Mouse (Mus musculus) intestine, embryonic 16.5 days (tissue): ENCODE data around the gene Mdk. TPM values are rescaled to one million over a fixed set of nuclear protein-coding genes. Genes with fewer than 3 reads are reported as not detected.

Experiments used
- ATAC-seq: fragments of 200-750 bp; cut with Nextera tagmentation; 2 replicates; pipeline ENCODE4 v1.8.0; 2017; ENCODE audit warnings: moderate TSS enrichment, moderate library complexity
- H3K27ac ChIP-seq: fragments of 300-500 bp; sonication (generic); 2 replicates; pipeline ENCODE4 v1.5.1; 2014; ENCODE audit warnings: mild to moderate bottlenecking, low read length
- H3K27me3 ChIP-seq: fragments of 300-500 bp; sonication (generic); replicated peaks from 2 replicates; pipeline ENCODE4 v1.6.1; 2014; ENCODE audit warnings: low read length, control low read depth, mixed read lengths; ENCODE audit not compliant: control insufficient read depth, insufficient read depth
- H3K36me3 ChIP-seq: fragments of 300-500 bp; sonication (generic); 2 replicates; pipeline ENCODE4 v1.6.1; 2014; ENCODE audit warnings: low read length, control low read depth; ENCODE audit not compliant: control insufficient read depth, insufficient read depth
- H3K4me1 ChIP-seq: fragments of 300-500 bp; sonication (generic); 2 replicates; pipeline ENCODE4 v1.6.1; 2014; ENCODE audit warnings: low read length, control low read depth, mixed read lengths; ENCODE audit not compliant: control insufficient read depth, insufficient read depth
- H3K4me2 ChIP-seq: fragments of 300-500 bp; sonication (generic); 2 replicates; pipeline ENCODE4 v1.6.1; 2014; ENCODE audit warnings: low read depth, low read length, control low read depth
- H3K4me3 ChIP-seq: fragments of 300-500 bp; sonication (generic); 2 replicates; pipeline ENCODE4 v1.5.1; 2014; ENCODE audit warnings: mild to moderate bottlenecking, low read length
- H3K9ac ChIP-seq: fragments of 300-500 bp; sonication (generic); 2 replicates; pipeline ENCODE4 v1.6.1; 2014; ENCODE audit warnings: low read depth, low read length
- H3K9me3 ChIP-seq: fragments of 300-500 bp; sonication (generic); 2 replicates; pipeline ENCODE4 v1.6.1; 2016; ENCODE audit warnings: low read length, control low read depth; ENCODE audit not compliant: control insufficient read depth
- WGBS: fragments of 180-500 bp; shearing (Covaris S2); extraction: QIAGEN DNeasy Blood & Tissue Kit; methylation state at CpG from one replicate; pipeline ENCODE4 v1.1.7; 2014; 5-methylcytosine and 5-hydroxymethylcytosine counted together
- polyA plus RNA-seq: library from polyadenylated mRNA; unstranded; fragments of >200 nt; fragmentation: Nextera tagmentation; extraction: Ambion mirVana; gene quantifications from 2 replicates; pipeline ENCODE4 v1.2.1, GENCODE M21; 2015

Gene Mdk
- polyA plus RNA-seq, 1 experiment from 2014 or later, result 437 TPM

DNA sequence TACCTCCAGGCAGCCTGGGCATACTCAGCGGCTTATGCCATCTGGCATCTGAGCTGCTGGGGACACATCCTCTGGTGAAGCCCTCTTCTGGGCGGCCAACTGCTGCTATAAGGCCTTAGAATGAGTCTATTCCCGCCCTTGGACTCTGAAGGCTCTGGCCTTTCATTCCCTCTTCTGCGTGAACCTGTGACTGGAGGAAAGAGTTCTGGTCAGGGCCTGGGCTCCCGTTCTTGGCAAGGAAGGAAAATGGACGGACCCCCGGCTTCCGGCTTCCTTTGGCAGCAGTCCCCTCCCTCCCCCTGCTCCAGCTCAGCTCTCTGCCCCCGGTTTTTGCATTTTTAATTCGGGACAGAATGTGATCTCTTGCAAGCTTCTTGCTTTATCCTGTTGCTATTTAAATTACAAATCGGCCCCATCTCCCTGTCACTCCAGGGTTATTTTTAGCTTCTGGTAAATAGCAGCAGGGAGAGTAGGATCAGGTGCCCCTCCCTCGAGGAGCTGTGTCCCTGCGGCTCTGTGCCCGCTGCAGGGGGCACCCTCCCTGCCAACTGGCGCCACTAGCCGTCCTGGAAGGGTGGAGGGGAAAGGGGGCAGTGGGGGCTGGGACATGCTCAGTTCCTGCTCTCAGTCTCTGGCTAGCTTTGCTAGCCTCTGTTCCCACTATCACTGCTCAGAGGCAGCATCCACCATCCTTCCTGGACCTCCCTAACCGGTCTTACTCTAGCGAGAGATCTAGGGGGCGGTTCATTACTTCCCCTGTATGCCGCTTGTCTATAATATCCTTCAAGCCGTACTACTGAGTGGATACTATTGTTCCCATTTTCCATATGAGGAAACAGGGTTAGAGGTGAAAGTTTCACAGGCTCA is 39.4 kb upstream of the Mdk start:
- Histone ChIP-seq H3K27me3 (peaks cover 22% of the 10 kb centered on the region), H3K4me1 (peaks cover 34% of the 10 kb centered on the region), H3K4me2 (peak overlapping the region; percentile 15), H3K27ac (peak overlapping the region; percentile 81), H3K4me3 (no peak overlapping the region), H3K36me3 (no peaks in the 10 kb centered on the region), H3K9ac (peak overlapping the region; percentile 58), H3K9me3 (no peaks in the 10 kb centered on the region)
- peak; percentile 54 for ATAC-seq
- 28% methylated on average over 21 of the region's 21 CpGs for WGBS

DNA sequence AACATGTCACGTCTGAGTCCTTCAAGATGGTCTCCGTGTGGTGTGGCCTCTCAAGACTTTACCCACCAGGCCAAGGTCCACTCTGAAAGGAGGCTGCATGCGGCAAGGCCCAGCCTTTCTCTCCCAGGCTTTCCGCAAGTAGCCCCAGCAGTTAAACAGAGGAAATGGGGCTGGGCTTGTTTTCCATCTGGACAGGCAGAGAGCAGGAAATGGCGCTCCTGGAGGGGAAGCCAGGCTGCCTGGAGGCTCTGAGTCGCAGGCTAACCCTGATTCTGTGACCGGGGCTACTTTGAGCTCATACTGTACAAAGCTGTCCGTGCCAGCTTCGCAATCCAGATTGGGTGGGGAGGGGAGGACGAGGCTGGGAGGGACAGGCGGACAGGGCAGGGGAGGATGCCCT is 35.9 kb upstream of the Mdk start:
- peaks cover 33% of the 10 kb centered on the region for H3K4me1 ChIP-seq
- H3K27ac ChIP-seq, result peak overlapping the region; percentile 80
- no peaks in the 10 kb centered on the region for H3K9me3 ChIP-seq
- H3K36me3 ChIP-seq, result no peaks in the 10 kb centered on the region
- H3K27me3 ChIP-seq, result no peaks in the 10 kb centered on the region
- 38% methylated on average over 11 of the region's 11 CpGs for WGBS
- no peak for ATAC-seq
- H3K4me3 ChIP-seq, result no peak overlapping the region
- 0 out of 2 replicates have a peak overlapping the region, but pooled peaks have one; percentile 11 for H3K4me2 ChIP-seq
- peak overlapping the region; percentile 36 for H3K9ac ChIP-seq

DNA sequence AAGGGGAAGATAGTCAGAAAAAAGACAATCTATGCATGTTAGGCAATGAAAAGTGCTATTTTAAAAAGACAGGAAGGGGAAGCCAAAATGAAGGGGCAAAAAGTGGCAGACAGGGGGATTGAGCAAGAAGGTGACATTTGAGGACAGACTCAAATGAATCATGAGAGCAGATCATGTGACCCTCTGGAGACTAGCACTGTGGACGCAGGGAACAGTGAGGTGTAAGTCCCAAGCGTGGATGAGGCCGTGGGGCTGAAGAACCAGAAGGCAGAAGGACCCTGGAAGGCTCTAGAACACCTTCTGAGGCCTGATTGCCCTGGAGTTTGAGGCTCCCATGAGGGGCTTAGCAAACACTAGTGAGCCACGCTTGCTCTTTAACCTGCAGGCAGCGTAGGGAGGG is 34.3 kb upstream of the Mdk start:
- Histone ChIP-seq H3K4me2 (no peak overlapping the region), H3K4me3 (no peak overlapping the region), H3K9me3 (no peaks in the 10 kb centered on the region), H3K9ac (no peak overlapping the region), H3K27me3 (no peaks in the 10 kb centered on the region), H3K4me1 (peaks cover 33% of the 10 kb centered on the region), H3K27ac (no peak overlapping the region), H3K36me3 (no peaks in the 10 kb centered on the region)
- ATAC-seq, result no peak
- 78% methylated on average over 5 of the region's 5 CpGs for WGBS

DNA sequence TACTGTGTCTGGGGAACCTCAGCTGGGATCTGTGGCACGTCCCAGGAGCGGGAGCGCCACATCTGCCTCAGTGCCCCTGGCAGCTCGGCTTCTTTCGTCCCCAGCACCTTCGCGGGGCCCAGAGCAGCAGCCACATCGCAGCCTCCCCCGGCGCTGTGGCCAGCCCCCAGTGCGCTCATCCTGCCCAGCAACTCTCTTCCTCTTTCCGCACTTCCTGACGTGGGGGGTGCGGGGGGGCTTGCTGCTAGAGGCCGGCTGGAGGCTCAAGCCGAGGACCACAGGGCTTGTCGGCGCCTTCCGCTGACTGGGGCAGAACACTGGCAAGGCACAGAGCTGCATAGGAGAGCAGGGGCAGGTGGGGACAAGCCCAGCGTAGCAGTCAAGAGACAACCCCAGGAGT is 33.3 kb upstream of the Mdk start:
- no peak for ATAC-seq
- no peaks in the 10 kb centered on the region for H3K9me3 ChIP-seq
- peak overlapping the region; percentile 43 for H3K4me2 ChIP-seq
- peak overlapping the region; percentile 41 for H3K9ac ChIP-seq
- peaks cover 35% of the 10 kb centered on the region for H3K4me1 ChIP-seq
- H3K36me3 ChIP-seq, result no peaks in the 10 kb centered on the region
- H3K27ac ChIP-seq, result peak overlapping the region; percentile 63
- no peaks in the 10 kb centered on the region for H3K27me3 ChIP-seq
- WGBS, result 18% methylated on average over 20 of the region's 20 CpGs
- H3K4me3 ChIP-seq, result peak overlapping the region; percentile 91

DNA sequence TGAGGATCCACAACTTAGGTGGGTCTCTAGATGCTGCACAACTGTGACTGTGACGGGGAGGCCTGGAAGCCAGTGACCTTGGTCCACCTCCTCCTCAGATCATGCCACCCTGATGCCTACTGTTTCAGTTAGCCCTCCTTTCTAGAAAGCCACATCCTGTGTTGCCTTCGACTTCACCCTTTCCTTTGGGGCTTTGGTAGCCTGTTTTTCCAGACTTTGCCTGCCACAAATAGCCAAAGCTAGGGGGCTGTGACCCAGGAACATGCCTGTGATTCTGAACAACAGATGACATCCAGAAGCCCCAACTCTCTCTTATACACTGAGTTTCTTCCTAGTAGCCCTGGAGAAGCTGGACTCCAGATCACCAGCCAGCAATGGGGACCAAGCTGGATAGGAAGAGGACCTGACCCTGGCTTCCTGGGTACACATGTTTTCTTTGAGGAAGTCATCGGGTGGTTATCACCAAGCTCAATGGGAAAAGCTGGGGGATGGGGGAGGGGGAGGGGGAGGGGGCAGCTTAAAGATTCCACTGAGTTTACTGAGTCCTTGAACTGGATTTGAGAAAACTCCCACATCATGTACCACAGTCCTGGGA is 32.6 kb upstream of the Mdk start:
- Histone ChIP-seq H3K4me3 (peak overlapping the region; percentile 91), H3K36me3 (no peaks in the 10 kb centered on the region), H3K9me3 (no peaks in the 10 kb centered on the region), H3K4me2 (peak overlapping the region; percentile 51), H3K27me3 (no peaks in the 10 kb centered on the region), H3K27ac (peak overlapping the region; percentile 64), H3K9ac (peak overlapping the region; percentile 41), H3K4me1 (peaks cover 42% of the 10 kb centered on the region)
- 70% methylated on average over 3 of the region's 3 CpGs for WGBS
- ATAC-seq, result no peak

DNA sequence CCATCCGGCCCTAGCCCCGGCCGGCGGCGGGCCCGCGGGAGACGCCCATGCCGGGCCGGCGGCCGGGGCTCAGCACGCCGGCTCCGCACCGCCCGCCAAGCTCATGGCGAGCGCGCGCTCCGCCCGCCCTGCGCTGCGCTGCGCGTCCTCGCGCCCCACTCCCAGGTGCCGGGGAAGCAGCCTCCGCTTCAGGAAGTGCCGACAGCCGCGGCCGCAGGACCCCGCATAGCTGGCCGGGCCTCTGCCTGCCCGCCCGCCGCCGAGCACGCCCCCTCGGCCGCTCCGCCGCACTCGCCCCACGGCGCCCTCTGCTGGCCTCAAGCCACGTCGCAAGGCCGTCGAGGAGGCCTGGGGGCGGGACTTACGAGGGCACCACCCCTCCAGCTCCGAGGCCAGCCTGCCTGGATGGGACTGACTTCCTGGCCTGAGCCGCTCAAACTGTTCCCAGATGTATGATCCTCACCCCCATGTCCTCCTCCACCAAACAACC is 31.4 kb upstream of the Mdk start:
- peak overlapping the region; percentile 74 for H3K4me2 ChIP-seq
- WGBS, result under 1% methylated on average over 28 of the region's 57 CpGs
- no peaks in the 10 kb centered on the region for H3K27me3 ChIP-seq
- peaks cover 55% of the 10 kb centered on the region for H3K4me1 ChIP-seq
- H3K36me3 ChIP-seq, result no peaks in the 10 kb centered on the region
- H3K9me3 ChIP-seq, result no peaks in the 10 kb centered on the region
- peak; percentile 89 for ATAC-seq
- peak overlapping the region; percentile 91 for H3K4me3 ChIP-seq
- H3K27ac ChIP-seq, result peak overlapping the region; percentile 87
- peak overlapping the region; percentile 98 for H3K9ac ChIP-seq

DNA sequence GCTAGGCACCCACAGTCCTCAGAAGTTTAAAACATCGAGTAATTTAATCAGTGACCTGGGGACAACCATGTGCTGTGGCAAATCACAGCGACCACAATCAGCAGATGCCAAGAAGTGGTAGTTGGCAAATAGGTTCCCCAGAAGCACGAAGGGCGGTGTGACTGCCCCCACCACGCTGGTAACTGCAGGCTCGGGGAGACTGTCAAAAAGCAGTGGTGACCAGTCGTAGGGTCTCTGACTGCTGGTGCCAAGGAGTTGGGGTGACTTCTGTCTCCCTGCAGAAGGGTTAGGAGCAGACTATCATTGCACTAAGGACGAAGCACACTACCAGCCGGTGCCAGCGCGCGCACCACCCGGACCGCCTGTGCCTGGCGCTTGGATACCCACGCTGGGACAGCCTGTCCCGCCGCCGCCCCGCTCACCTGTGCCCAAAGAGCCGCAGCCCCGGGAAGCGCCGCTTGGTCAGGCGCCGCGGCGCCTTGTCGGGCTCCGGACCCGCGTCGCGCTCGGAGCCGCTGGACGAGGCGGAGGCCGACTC is 30.8 kb upstream of the Mdk start:
- peak overlapping the region; percentile 91 for H3K4me3 ChIP-seq
- H3K4me2 ChIP-seq, result peak overlapping the region; percentile 74
- no peaks in the 10 kb centered on the region for H3K9me3 ChIP-seq
- peak overlapping the region; percentile 87 for H3K27ac ChIP-seq
- peak overlapping the region; percentile 98 for H3K9ac ChIP-seq
- H3K36me3 ChIP-seq, result no peaks in the 10 kb centered on the region
- H3K27me3 ChIP-seq, result no peaks in the 10 kb centered on the region
- peak; percentile 3; the same call in 1 of the 2 replicates for ATAC-seq
- WGBS, result under 1% methylated on average over 39 of the region's 39 CpGs
- H3K4me1 ChIP-seq, result peaks cover 53% of the 10 kb centered on the region

DNA sequence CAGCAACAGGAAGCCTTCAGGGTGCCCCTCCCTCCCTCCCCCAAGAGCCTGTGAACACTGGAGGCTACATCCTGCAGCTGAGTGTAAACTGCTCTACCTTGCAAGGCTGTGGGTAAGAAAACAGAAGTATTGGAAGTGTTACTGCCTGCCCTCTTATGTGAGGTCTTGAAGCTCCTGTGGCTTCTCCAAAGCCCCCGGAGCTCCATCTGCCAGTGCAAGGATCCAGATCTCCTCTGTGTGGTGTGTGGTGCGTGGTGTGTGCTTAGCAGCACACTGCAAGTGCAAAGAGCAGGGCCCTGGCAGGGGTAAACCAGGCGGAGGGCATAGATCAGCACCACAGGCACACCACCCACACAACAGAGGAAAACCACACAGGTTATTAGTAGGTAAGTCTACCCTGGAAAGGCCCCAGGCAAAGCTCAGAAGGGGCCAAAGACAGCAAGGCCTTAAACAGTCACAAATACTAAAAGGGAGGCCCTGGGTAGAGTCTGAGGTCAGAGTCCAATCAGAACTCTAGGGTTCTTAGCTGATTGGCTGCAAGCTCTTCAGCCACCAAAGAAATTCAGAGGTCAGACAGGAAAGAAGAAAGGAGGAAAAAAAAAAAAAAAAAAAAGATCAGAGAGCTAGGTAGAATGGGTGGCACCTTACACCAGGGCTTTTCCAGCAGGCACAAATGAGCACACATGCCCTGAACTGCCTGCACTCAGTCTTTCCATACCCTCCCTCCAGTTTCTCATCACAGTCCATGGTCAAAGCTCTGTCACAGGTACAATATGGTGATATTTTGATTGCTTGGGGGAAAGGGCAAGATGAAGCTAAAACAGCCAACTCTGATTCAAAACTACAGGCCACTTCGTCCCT is 30.0 kb upstream of the Mdk start:
- WGBS, result 37% methylated on average over 4 of the region's 4 CpGs
- peak overlapping the region; percentile 92 for H3K27ac ChIP-seq
- H3K36me3 ChIP-seq, result no peaks in the 10 kb centered on the region
- peak overlapping the region; percentile 91 for H3K4me3 ChIP-seq
- ATAC-seq, result peak; percentile 79
- peaks cover 58% of the 10 kb centered on the region for H3K4me1 ChIP-seq
- peak overlapping the region; percentile 98 for H3K9ac ChIP-seq
- H3K4me2 ChIP-seq, result peak overlapping the region; percentile 74
- H3K27me3 ChIP-seq, result no peaks in the 10 kb centered on the region
- no peaks in the 10 kb centered on the region for H3K9me3 ChIP-seq
